Mouse (Mus musculus) liver, embryonic 14.5 days (tissue): Measurements from ENCODE around the gene Stambp.

Experiments
- CTCF ChIP-seq: IDR thresholded peaks from 2 replicates; pipeline ENCODE4 v1.5.1; 2016; ENCODE audit warnings: antibody characterized with exemption, low read depth, control low read depth
- EP300 ChIP-seq: IDR thresholded peaks from 2 replicates; pipeline ENCODE4 v1.6.1; 2016; ENCODE audit warnings: antibody characterized with exemption, low read depth

DNA sequence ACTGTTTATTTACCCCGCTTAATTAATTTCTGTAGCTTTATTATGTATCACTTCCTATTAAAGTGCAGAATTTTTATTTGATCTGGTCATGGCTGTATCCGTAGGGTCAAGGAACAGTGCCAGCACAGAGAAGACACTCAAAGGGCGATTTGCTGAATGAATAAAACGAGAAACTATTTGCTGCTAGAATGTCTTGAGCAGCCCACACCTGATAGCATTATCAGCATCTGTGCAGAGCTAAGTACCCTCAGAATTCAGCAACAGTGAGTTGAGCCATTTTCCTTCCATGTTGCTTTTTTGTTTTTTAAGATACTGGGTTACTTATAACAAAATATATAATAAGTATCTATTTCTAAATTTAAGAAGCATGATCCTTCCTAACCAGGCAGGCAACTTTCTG is 67.0 kb downstream of the Stambp start:
- TF ChIP-seq EP300 (peak; percentile 74), CTCF (no peak)
